Mouse (Mus musculus): ENCODE results near the gene Lsamp. TPM values are rescaled to one million over a fixed set of nuclear protein-coding genes. Genes with fewer than 3 reads are reported as not detected.
A peak's percentile ranks its signal among the peaks of the same experiment; 100 is the strongest.

Lsamp gene
- polyA plus RNA-seq, 1 experiment from 2014 or later = 31.1 TPM

DNA sequence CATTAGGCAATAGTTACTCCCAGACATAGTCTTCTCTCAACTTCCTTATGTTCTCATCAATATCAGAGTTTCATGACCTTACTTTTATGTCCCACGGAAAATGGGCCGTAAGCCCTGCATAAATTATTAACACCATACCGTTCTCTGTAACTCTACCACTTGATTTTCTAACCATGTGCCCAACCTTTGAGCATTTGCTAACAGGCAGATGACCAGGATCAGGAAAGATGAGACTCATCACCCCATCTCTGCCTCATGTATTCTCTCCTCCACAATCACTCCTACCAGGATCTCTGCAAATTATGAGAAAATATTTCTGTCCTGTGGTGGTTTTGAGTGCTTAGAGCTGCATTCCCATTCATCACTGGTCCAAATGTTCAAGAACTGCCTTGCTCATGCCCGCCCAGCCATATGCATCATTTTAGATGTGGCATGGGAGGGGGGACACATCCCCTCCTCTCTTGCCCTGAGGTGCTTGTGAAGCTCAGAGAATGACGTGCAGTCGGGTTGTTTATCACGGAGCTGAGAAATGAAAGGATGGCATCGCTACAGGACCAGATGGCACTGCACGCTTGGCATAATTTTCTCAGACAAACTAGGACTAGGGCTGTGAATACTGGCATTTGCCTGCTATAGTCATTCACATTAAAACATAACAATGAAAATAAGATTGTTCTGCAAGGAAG lies 1744.9 kb downstream of the Lsamp start:
- H3K4me2 ChIP-seq (replicated peaks) = no peak overlapping the region
- H3K4me1 ChIP-seq = no peaks in the 10 kb centered on the region
- H3K9me3 ChIP-seq (replicated peaks) = no peaks in the 10 kb centered on the region
- H3K36me3 ChIP-seq = no peaks in the 10 kb centered on the region
- 87% methylated on average over 9 of the region's 9 CpGs for WGBS
- no peak overlapping the region for H3K27ac ChIP-seq
- ATAC-seq (ENCODE audit: low FRiP score) = peak; percentile 48; the same call in 1 of the 2 replicates
- no peak overlapping the region for H3K9ac ChIP-seq
- no peaks in the 10 kb centered on the region for H3K27me3 ChIP-seq
- no peak overlapping the region for H3K4me3 ChIP-seq

- no peak for ATAC-seq (ENCODE audit: low FRiP score)
- H3K36me3 ChIP-seq = no peaks in the 10 kb centered on the region
These were observed 1745.8 kb downstream of the Lsamp start for GRCm38 (mm10) chr16:41729911-41730310.

DNA sequence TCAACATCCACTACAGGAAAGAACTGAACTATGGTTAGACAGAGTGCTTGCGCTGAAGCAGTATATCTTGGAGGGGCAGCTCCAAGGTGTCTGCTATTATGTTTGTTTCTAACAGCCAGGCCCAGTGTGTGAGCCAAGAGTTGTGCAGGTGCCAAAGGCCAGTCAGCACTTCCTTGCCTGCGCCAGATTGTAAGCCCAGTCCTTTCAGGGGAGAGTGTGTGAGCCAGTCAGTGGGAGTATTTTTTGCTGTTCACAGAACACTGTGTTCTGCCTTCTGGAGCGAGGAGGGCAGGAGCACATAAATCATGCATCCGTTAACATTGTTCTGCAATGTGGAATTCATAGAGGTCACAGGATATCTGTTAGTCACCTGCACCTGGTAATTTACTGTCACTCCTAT lies 1760.9 kb downstream of the Lsamp start:
- Histone ChIP-seq H3K4me2 (replicated peaks) (no peak overlapping the region), H3K4me1 (0 out of 2 replicates have a peak, but pooled peaks cover 3% of the 10 kb centered on the region), H3K27me3 (no peaks in the 10 kb centered on the region), H3K27ac (no peak overlapping the region), H3K9me3 (replicated peaks) (no peaks in the 10 kb centered on the region), H3K36me3 (no peaks in the 10 kb centered on the region), H3K9ac (no peak overlapping the region), H3K4me3 (no peak overlapping the region)
- no peak for ATAC-seq (ENCODE audit: low FRiP score)
- WGBS = 76% methylated on average over 4 of the region's 4 CpGs

More at GRCm38 (mm10) chr16:41729911-41730310, 1745.8 kb downstream of the Lsamp start:
- Histone ChIP-seq H3K4me1 (no peaks in the 10 kb centered on the region), H3K4me2 (replicated peaks) (no peak overlapping the region), H3K9ac (no peak overlapping the region), H3K4me3 (no peak overlapping the region), H3K9me3 (replicated peaks) (no peaks in the 10 kb centered on the region), H3K27me3 (no peaks in the 10 kb centered on the region), H3K27ac (no peak overlapping the region)
- 93% methylated on average over 1 of the region's 1 CpGs for WGBS

GRCm38 (mm10) chr16:41746235-41746911 lies 1762.2 kb downstream of the Lsamp start:
- H3K27me3 ChIP-seq = no peaks in the 10 kb centered on the region
- no peak overlapping the region for H3K4me2 ChIP-seq (replicated peaks)
- no peak overlapping the region for H3K27ac ChIP-seq
- H3K4me1 ChIP-seq = 0 out of 2 replicates have a peak, but pooled peaks cover 3% of the 10 kb centered on the region
- no peak overlapping the region for H3K4me3 ChIP-seq
- no peak overlapping the region for H3K9ac ChIP-seq
- no peak for ATAC-seq (ENCODE audit: low FRiP score)
- H3K36me3 ChIP-seq = no peaks in the 10 kb centered on the region
- WGBS = 89% methylated on average over 11 of the region's 11 CpGs
- no peaks in the 10 kb centered on the region for H3K9me3 ChIP-seq (replicated peaks)

DNA sequence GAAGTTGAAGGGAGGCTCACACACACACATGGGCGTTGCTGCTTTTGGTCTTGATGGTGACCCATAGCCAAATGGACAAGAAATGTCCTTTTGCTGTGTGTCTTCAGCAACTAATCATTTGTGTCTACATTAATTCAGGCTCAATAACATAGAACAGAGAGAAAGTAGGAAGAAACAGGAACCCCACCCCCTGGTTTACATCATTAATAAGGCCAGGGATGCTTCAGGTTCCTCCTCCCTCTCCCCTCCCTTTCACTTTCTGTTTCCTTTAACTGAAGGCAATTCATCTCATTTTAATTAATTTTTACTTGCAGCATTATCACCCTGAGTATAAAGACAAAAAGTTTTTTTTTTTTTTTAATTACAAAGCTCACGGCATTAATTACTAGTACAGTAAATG lies 1763.7 kb downstream of the Lsamp start:
- 77% methylated on average over 2 of the region's 2 CpGs for WGBS
- H3K9ac ChIP-seq = no peak overlapping the region
- H3K36me3 ChIP-seq = no peaks in the 10 kb centered on the region
- H3K27ac ChIP-seq = no peak overlapping the region
- no peaks in the 10 kb centered on the region for H3K9me3 ChIP-seq (replicated peaks)
- H3K4me2 ChIP-seq (replicated peaks) = no peak overlapping the region
- no peak for ATAC-seq (ENCODE audit: low FRiP score)
- H3K27me3 ChIP-seq = no peaks in the 10 kb centered on the region
- H3K4me3 ChIP-seq = no peak overlapping the region
- H3K4me1 ChIP-seq = 0 out of 2 replicates have a peak, but pooled peaks cover 3% of the 10 kb centered on the region

GRCm38 (mm10) chr16:41748759-41749158 lies 1764.6 kb downstream of the Lsamp start:
- no peak overlapping the region for H3K4me3 ChIP-seq
- H3K9me3 ChIP-seq (replicated peaks) = no peaks in the 10 kb centered on the region
- no peak overlapping the region for H3K4me2 ChIP-seq (replicated peaks)
- 0 out of 2 replicates have a peak, but pooled peaks cover 3% of the 10 kb centered on the region for H3K4me1 ChIP-seq
- H3K27ac ChIP-seq = no peak overlapping the region
- no peak for ATAC-seq (ENCODE audit: low FRiP score)
- no peak overlapping the region for H3K9ac ChIP-seq
- no peaks in the 10 kb centered on the region for H3K36me3 ChIP-seq
- WGBS = 86% methylated on average over 2 of the region's 2 CpGs
- H3K27me3 ChIP-seq = no peaks in the 10 kb centered on the region

DNA sequence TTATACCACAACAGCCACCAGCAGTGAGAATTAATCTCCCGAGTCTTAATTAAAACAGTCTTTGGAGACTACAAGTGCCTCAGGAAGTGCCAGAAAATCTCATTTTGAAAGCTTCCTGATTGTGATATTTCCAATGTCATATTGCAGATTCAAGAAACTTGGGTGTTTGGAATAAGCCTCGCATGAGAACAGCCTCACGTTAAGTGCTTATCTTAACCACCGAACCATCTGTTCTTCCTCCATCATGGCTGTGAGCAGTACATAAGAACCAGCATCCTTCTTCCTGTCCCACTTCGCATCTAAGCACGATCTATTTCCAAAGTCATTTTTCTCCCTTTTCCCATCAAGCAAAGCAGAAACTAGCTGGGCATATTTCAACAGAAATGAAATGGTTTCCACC lies 1780.1 kb downstream of the Lsamp start:
- H3K9me3 ChIP-seq (replicated peaks) = no peaks in the 10 kb centered on the region
- H3K4me3 ChIP-seq = no peak overlapping the region
- WGBS = 82% methylated on average over 6 of the region's 6 CpGs
- no peak overlapping the region for H3K9ac ChIP-seq
- no peak for ATAC-seq (ENCODE audit: low FRiP score)
- no peak overlapping the region for H3K4me2 ChIP-seq (replicated peaks)
- H3K4me1 ChIP-seq = no peaks in the 10 kb centered on the region
- H3K27ac ChIP-seq = no peak overlapping the region
- no peaks in the 10 kb centered on the region for H3K36me3 ChIP-seq
- H3K27me3 ChIP-seq = no peaks in the 10 kb centered on the region

DNA sequence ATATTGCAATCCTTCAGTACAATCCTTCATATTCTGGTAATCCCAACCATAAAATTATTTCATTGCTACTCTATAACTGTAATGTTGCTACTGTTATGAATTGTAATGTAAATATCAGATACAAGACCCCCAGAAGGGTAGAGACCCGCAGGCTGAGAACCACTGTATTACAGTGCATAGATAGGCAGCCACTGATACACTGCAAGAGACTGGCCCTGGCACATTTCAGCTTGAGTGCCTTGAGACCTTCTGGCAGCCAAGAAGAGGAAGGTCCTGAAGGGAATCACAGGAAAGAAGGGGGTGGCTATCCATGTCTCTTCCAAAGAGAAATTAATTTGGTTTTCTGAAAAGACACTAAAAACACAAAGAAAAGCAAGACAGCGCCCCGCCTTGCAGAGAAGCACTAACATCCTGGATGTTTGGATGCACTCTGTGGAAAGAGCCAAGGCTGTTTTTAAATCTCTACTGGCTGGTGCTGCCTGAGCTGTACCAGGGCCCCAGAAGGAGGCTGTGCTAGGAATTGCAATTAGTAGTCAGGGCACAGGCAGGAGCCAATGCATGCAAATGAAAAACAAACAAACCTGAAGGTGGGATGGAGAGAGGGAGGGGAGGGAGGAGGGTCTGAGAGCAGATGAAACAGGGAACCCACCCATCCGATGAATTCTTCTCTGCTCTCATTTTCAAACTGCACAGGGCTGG lies 1787.4 kb downstream of the Lsamp start:
- no peak overlapping the region for H3K27ac ChIP-seq
- H3K4me2 ChIP-seq (replicated peaks) = no peak overlapping the region
- peaks cover 5% of the 10 kb centered on the region for H3K4me1 ChIP-seq
- H3K36me3 ChIP-seq = no peaks in the 10 kb centered on the region
- H3K9ac ChIP-seq = no peak overlapping the region
- H3K4me3 ChIP-seq = no peak overlapping the region
- H3K9me3 ChIP-seq (replicated peaks) = no peaks in the 10 kb centered on the region
- H3K27me3 ChIP-seq = no peaks in the 10 kb centered on the region
- WGBS = 66% methylated on average over 4 of the region's 4 CpGs
- peak; percentile 87 for ATAC-seq (ENCODE audit: low FRiP score)

- H3K4me3 ChIP-seq = no peak overlapping the region
- ATAC-seq (ENCODE audit: low FRiP score) = no peak
- no peaks in the 10 kb centered on the region for H3K36me3 ChIP-seq
- H3K4me2 ChIP-seq (replicated peaks) = no peak overlapping the region
- 69% methylated on average over 1 of the region's 1 CpGs for WGBS
- no peaks in the 10 kb centered on the region for H3K4me1 ChIP-seq
- no peak overlapping the region for H3K9ac ChIP-seq
- H3K27me3 ChIP-seq = no peaks in the 10 kb centered on the region
- no peaks in the 10 kb centered on the region for H3K9me3 ChIP-seq (replicated peaks)
- H3K27ac ChIP-seq = no peak overlapping the region
These were observed 1793.4 kb downstream of the Lsamp start for GRCm38 (mm10) chr16:41777586-41777985.

DNA sequence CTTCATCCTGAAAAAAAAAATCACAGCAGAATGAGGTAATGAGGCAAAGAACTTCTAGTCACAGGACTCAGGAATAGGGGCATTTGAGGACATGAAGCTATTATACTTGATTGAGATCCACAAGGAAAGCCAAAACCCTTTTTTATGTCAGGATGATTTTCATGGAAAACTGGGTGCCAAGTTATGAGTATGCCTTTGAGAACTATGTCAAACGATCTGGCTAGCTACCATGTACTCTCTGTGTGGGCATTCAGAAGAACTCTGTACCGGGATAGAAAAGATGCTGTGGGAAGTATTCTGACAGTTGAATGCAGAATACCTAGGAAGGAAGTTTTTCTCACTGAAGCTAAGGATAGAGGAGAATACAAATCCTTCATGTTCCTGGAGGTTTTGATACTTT lies 1801.4 kb downstream of the Lsamp start:
- Histone ChIP-seq H3K9ac (no peak overlapping the region), H3K4me2 (replicated peaks) (no peak overlapping the region), H3K4me3 (no peak overlapping the region), H3K27me3 (no peaks in the 10 kb centered on the region), H3K36me3 (no peaks in the 10 kb centered on the region), H3K9me3 (replicated peaks) (no peaks in the 10 kb centered on the region), H3K27ac (no peak overlapping the region), H3K4me1 (no peaks in the 10 kb centered on the region)
- no peak for ATAC-seq (ENCODE audit: low FRiP score)
- WGBS = 92% methylated on average over 2 of the region's 2 CpGs

DNA sequence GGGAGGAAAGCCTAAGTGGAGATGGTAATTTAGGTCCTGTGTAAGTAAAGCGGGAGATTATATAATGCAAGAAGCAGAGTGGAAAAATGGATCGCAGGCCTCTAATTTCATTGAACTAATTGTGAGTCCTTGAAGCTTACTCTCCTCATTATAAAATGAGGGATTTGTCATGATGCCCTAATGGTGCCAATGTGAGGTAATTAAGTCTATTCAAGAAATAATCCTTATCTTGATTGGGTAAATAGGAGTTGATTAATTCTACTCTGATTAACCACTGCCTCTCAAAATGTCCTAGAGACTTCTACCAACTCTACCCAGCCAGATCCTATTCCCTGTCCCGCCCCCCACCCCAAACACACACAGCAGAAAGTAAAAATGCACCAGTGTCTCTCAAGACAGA lies 1802.5 kb downstream of the Lsamp start:
- H3K9ac ChIP-seq = no peak overlapping the region
- H3K4me3 ChIP-seq = no peak overlapping the region
- no peaks in the 10 kb centered on the region for H3K9me3 ChIP-seq (replicated peaks)
- H3K4me1 ChIP-seq = no peaks in the 10 kb centered on the region
- H3K36me3 ChIP-seq = no peaks in the 10 kb centered on the region
- WGBS = 81% methylated on average over 3 of the region's 3 CpGs
- H3K27me3 ChIP-seq = no peaks in the 10 kb centered on the region
- no peak overlapping the region for H3K4me2 ChIP-seq (replicated peaks)
- ATAC-seq (ENCODE audit: low FRiP score) = no peak
- no peak overlapping the region for H3K27ac ChIP-seq

DNA sequence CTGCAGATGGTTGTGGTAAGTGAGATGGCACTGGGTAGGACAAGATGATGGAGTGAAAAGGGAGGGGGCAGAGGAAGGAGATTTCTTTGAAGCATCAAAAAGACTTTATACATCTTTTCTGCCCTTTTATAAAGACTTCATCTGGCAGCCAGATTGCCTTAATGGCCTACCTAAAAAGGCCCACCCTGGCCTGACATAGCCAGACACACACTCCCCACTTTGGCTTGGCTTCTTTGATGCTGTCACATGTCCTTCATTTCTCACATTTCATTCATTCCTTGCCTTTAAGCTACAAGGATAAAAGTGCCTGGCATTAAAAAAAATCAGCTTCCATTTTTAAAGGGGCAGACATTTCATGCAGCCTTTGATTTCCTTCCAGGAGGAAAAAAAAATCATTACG lies 1803.0 kb downstream of the Lsamp start:
- H3K9me3 ChIP-seq (replicated peaks) = no peaks in the 10 kb centered on the region
- no peaks in the 10 kb centered on the region for H3K27me3 ChIP-seq
- no peak overlapping the region for H3K4me2 ChIP-seq (replicated peaks)
- no peak overlapping the region for H3K9ac ChIP-seq
- no peaks in the 10 kb centered on the region for H3K4me1 ChIP-seq
- ATAC-seq (ENCODE audit: low FRiP score) = no peak
- 70% methylated on average over 1 of the region's 1 CpGs for WGBS
- no peak overlapping the region for H3K4me3 ChIP-seq
- no peaks in the 10 kb centered on the region for H3K36me3 ChIP-seq
- no peak overlapping the region for H3K27ac ChIP-seq
